Mouse (Mus musculus): Measurements from ENCODE around the gene Armc9.

DNA sequence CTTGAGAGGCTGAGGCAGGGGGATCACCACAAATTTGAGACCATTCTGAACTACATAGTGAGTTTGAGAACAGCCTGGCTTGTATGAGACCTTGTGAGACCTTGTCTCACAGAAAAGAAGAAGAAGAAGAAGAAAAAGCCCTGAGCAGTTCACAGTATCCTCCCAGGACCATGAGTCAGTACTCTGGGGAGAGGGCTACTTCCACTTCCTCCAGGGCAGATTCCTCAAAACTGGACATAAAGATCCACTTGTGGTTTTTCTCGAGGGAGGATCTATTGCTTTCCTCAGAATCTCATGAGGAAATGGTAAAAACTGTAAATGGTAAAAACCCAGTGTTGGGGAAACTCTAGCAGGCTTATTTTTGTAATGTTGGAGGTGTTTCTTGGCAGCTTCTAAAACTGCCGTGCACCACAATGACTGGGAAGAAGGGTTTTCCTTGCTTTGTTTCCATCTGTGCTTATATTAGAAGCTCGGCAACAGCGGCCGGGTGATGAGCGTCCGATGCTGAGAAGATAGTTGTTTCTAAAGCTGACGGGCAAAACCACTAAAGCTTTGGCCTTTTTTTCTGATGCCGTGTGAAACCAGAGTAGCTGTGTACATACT lies 48.1 kb downstream of the Armc9 start:
- no peak for TF ChIP-seq CTCF (IDR thresholded peaks at IDR 0.05; ENCODE audit: low read depth)
- no peak for TF ChIP-seq EP300 (IDR thresholded peaks at IDR 0.05; ENCODE audit: low read depth)
